Mouse (Mus musculus) heart, embryonic 11.5 days (tissue): ENCODE measurements around the gene Fbxl18. TPM values are rescaled to one million over a fixed set of nuclear protein-coding genes. Genes with fewer than 3 reads are reported as not detected.
A peak's percentile ranks its signal among the peaks of the same experiment; 100 is the strongest.

Experiments used
- ATAC-seq: fragments of 200-750 bp; cut with Nextera tagmentation; replicated peaks from 2 replicates; pipeline ENCODE4 v1.8.0; 2017; ENCODE audit warnings: moderate library complexity; ENCODE audit not compliant: insufficient number of reproducible peaks, low FRiP score, low TSS enrichment
- H3K27ac ChIP-seq: fragments of 300-500 bp; sonication (generic); 2 replicates; pipeline ENCODE4 v1.5.1; 2014; ENCODE audit warnings: mild to moderate bottlenecking, low read depth, low read length
- H3K27me3 ChIP-seq: fragments of 300-500 bp; sonication (generic); 2 replicates; pipeline ENCODE4 v1.6.1; 2014; ENCODE audit warnings: mild to moderate bottlenecking, low read length, mixed read lengths; ENCODE audit not compliant: control insufficient read depth, insufficient read depth
- H3K36me3 ChIP-seq: fragments of 300-500 bp; sonication (generic); 2 replicates; pipeline ENCODE4 v1.6.1; 2014; ENCODE audit warnings: mild to moderate bottlenecking, low read length, moderate library complexity, mixed read lengths; ENCODE audit not compliant: control insufficient read depth, insufficient read depth
- H3K4me1 ChIP-seq: fragments of 300-500 bp; sonication (generic); 2 replicates; pipeline ENCODE4 v1.6.1; 2014; ENCODE audit warnings: low read length; ENCODE audit not compliant: control insufficient read depth, insufficient read depth
- H3K4me2 ChIP-seq: fragments of 300-500 bp; sonication (generic); 2 replicates; pipeline ENCODE4 v1.6.1; 2014; ENCODE audit warnings: mild to moderate bottlenecking, moderate library complexity
- H3K4me3 ChIP-seq: fragments of 300-500 bp; sonication (generic); 2 replicates; pipeline ENCODE4 v1.5.1; 2014; ENCODE audit warnings: low read depth, low read length
- H3K9ac ChIP-seq: fragments of 300-500 bp; sonication (generic); 2 replicates; pipeline ENCODE4 v1.6.1; 2014; ENCODE audit warnings: mild to moderate bottlenecking, low read depth, low read length, moderate library complexity
- H3K9me3 ChIP-seq: fragments of 300-500 bp; sonication (generic); replicated peaks from 2 replicates; pipeline ENCODE4 v1.6.1; 2016; ENCODE audit warnings: low read length; ENCODE audit not compliant: control insufficient read depth
- WGBS: fragments of 180-500 bp; shearing (Covaris S2); extraction: QIAGEN DNeasy Blood & Tissue Kit; methylation state at CpG from one replicate; pipeline ENCODE4 v1.1.7; 2014; ENCODE audit not compliant: insufficient replicate concordance; 5-methylcytosine and 5-hydroxymethylcytosine counted together
- polyA plus RNA-seq: library from polyadenylated mRNA; unstranded; fragments of >200 nt; fragmentation: Nextera tagmentation; extraction: Ambion mirVana; gene quantifications from 2 replicates; pipeline ENCODE4 v1.2.1, GENCODE M21; 2014

Fbxl18 gene
- polyA plus RNA-seq, 1 experiment from 2014 or later = 8.0 TPM

DNA sequence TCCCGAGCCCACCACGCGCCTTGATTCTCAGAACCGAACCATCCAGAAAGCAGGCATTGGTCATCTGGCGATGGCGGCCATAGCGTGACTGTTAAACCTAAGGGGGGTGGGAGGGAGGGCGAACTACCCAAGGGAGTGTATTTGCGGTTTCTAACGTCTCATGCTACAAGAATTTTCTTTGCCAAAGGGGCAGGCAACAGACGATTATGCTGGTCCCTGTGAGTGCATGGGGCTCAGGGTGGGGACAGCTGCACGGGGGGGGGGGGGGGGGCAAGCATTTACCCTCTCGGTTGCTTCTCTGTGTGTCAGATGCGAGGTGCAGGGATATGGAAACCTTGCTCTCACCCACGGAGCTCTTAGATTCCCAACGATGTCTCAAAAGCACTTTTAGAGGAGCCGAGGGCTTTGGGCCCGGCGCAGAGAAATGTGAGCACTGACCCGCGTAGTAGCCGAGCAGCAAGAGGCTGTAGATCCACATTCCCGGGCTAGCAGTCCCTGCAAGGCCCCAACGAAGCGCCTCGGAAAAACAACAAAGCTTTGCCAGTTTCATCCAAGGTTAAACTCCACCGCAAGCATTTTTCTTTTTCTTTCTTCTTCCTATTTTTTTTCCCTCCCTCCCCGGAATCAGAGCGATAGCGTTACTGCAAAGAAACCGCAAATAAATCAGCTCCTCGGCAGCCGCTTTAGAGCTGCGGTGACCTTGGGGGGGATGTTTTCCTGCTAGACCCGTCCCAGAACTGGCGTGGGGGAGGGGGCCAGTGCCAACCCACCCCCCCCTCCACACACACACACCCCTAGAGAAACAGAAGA lies 72.7 kb downstream of the Fbxl18 start:
- H3K9me3 ChIP-seq = no peaks in the 10 kb centered on the region
- H3K4me3 ChIP-seq = peak overlapping the region; percentile 97
- H3K4me2 ChIP-seq = peak overlapping the region; percentile 80
- peak overlapping the region; percentile 100 for H3K9ac ChIP-seq
- peak overlapping the region; percentile 100 for H3K27ac ChIP-seq
- H3K4me1 ChIP-seq = peaks cover 17% of the 10 kb centered on the region
- no peak for ATAC-seq
- H3K36me3 ChIP-seq = no peaks in the 10 kb centered on the region
- WGBS = under 1% methylated on average over 35 of the region's 36 CpGs
- no peaks in the 10 kb centered on the region for H3K27me3 ChIP-seq

DNA sequence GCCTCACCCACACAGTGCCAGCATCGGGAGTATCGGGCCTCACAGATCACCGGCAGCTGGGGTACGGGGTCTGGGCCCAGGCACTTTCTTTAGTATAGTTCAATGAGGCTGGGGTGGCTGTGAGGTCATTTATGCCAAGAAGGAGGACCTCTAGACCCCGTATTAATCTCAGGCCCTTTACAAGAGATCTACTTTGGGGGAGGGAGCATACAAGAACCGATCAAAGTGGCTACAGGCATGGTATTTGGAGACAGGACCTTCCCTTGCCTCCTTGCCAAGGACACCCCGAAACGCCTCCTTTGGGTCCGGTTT lies 73.3 kb downstream of the Fbxl18 start:
- Histone ChIP-seq H3K36me3 (no peaks in the 10 kb centered on the region), H3K4me1 (peaks cover 17% of the 10 kb centered on the region), H3K4me3 (peak overlapping the region; percentile 97), H3K27me3 (no peaks in the 10 kb centered on the region), H3K27ac (peak overlapping the region; percentile 100), H3K9me3 (no peaks in the 10 kb centered on the region), H3K4me2 (peak overlapping the region; percentile 80), H3K9ac (peak overlapping the region; percentile 100)
- no peak for ATAC-seq
- 0% methylated on average over 9 of the region's 9 CpGs for WGBS

DNA sequence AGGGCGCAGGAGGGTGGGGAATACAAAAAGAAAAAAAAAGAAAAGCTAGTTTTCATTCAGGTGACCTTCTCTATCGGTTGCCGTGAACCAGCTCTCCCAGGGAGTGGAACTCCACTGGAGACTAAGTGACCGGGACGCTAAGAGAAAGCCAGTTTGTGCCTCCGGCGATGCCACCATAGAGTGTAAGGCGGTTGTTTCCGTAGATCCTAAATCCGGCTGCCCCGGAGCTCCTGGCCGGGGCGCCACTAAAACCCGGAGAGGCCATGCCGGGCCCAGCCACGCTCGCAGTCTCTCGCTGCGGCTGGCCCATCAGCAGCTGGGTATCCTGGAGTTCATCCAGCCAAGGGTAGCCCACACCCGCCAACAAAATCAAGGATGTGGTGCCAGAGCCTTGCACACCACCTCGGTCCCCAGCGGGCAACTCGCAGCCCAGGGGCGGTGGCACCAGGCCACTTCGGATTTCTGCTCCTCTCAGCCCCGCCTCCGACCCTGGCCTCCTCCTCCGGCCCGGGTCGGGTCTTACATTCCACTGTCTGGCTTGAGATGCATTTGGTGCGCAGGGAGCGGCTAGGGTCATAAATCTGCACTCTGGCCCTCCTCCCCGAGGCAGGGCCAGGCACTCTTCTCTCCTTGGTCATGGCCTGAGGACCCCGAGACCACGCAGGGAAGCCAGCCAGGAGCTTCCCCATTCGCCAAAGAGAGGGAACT lies 73.8 kb downstream of the Fbxl18 start:
- peak overlapping the region; percentile 80 for H3K4me2 ChIP-seq
- H3K36me3 ChIP-seq = no peaks in the 10 kb centered on the region
- peaks cover 17% of the 10 kb centered on the region for H3K4me1 ChIP-seq
- H3K9me3 ChIP-seq = no peaks in the 10 kb centered on the region
- peak overlapping the region; percentile 97 for H3K4me3 ChIP-seq
- under 1% methylated on average over 35 of the region's 36 CpGs for WGBS
- H3K27me3 ChIP-seq = no peaks in the 10 kb centered on the region
- peak overlapping the region; percentile 100 for H3K9ac ChIP-seq
- H3K27ac ChIP-seq = peak overlapping the region; percentile 100
- peak; percentile 41 for ATAC-seq

DNA sequence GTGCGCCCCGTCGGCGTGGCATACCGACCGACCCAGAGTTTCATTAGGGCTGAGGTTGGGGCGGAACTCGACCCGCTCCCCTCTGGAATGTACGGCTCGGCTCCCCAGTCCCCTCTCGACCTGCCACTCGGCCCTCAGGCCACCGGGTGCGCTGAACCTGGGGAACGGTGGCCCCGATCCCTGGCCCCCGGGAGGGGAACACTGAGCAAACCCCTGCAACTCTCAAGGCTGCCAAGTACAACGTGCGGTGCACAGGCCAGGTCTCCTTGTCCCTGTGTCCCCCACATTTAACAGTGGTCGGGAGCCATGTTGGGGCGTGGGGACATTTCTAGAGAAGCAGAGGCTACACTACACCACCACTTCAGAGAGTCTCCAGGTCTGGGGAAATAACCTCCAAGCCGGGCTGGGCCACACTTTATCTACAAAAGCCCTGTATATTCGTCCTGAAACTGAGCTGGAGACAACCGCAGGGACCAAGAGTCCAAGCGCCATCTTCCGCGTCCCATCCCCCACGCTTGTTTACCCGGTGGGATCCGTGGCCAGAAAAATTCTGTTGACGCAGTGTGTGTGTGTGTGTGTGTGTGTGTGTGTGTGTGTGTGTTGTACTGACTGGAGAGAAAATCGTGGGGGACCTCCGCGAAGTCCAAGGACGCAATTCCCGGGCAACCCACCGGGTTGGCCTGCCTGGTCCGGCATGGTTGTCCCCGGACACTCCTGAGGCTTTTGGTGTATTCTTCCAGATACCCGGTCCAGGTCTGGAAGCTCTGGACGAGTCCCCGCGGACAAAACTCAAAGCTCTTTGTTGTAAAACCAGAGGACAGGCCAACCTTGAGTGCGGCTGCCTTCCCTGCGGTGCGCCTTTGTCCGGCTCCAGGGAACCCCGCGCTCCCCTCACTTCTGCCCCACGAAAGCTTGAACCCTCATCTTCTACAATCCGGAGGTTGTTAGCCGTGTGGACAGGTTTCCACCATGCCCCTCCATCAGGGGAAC lies 74.7 kb downstream of the Fbxl18 start:
- ATAC-seq = no peak
- Histone ChIP-seq H3K9me3 (no peaks in the 10 kb centered on the region), H3K4me3 (peak overlapping the region; percentile 97), H3K27ac (peak overlapping the region; percentile 100), H3K9ac (peak overlapping the region; percentile 100), H3K27me3 (no peaks in the 10 kb centered on the region), H3K4me2 (peak overlapping the region; percentile 80), H3K36me3 (no peaks in the 10 kb centered on the region), H3K4me1 (peaks cover 16% of the 10 kb centered on the region)
- under 1% methylated on average over 53 of the region's 53 CpGs for WGBS

DNA sequence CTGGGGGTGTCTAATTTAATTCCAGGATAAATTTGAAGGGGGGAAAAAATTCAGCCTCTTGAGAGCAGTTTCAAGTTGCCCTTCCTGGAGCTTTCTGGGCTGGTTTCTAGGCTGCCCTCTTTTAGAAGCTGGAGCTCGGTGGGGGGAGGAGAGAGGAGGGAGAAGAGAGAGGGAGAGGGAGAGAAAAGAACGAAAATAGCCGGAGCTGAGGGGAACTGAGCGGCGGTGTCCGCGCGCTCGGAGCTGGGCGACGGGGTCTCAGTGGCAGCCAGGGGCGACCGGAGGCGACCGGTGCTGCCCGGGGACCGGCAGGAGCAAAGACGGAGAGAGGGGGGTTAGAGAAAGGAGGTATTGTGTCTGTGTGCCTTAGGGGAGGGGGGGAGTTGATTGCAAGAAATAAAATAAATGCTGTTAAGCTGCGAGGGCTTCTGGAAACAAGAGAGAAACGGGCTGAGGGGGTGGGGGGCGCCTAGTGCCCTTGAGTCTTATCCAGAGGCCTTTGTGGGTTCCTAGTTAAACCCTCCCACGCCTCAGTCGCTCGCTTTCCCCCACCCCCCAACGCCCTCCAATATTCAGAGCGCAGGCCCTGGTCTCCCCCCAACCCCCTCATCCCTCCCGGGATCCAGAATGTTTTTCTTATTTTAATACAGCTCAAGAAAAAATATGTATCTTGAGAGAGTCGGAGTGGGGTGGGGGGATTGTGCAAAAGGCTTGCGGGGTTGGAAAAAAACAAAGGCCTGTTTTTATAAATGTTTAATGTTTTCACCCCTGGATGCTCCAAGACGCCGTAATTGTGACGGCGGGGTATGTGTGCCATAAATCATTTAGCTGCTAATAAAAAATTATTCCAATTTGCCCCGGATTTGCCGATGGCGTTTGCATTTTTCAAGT lies 75.6 kb downstream of the Fbxl18 start:
- H3K9me3 ChIP-seq = no peaks in the 10 kb centered on the region
- peak overlapping the region; percentile 97 for H3K4me3 ChIP-seq
- no peaks in the 10 kb centered on the region for H3K36me3 ChIP-seq
- peak overlapping the region; percentile 100 for H3K9ac ChIP-seq
- ATAC-seq = no peak
- under 1% methylated on average over 34 of the region's 36 CpGs for WGBS
- H3K27ac ChIP-seq = peak overlapping the region; percentile 100
- peaks cover 9% of the 10 kb centered on the region for H3K4me1 ChIP-seq
- H3K27me3 ChIP-seq = no peaks in the 10 kb centered on the region
- H3K4me2 ChIP-seq = peak overlapping the region; percentile 80

DNA sequence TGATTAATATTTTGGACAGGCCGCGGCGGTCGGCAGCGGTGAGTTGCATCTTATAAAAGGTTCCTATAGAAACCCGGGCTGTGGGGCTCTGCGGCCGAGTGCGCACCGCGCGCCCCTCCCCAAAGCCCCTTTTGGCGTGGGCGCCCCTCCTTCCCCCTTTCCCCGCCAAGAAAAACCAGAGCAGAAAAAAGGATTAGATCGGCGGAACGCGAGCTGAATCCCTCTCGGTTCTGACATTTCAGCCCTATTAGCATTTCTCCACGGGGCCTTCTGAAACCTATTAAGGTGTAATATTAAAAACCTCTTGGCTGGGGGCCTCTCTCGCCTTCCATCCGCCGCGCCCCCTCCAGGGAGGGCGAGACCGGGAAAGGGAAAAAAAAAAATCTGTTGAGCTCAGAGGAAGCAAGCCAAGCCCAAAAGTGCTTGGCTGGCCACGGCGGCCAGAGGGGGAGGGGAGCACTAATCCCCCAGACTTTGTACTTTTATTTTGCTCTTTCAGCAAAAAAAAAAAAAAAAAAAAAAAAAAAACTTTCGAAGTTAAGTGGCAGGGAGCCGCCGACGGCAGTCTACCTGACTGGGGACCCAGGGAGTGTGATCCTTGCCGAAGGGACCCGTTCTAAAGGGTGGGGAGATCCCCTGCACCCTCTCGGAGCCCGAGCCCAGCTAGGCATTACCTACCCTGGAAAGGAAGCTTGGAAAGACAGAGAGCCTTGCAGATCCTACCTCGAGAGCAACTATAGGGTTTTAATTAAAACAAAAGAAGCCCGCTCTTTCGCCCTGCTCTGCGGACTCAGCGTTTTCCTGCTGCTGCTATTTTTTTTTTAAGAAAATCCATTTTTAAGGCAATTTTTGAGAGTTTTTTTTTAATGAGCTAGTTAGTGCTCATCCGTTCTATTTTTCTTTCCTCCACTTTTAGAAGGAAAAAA lies 76.5 kb downstream of the Fbxl18 start:
- Histone ChIP-seq H3K4me2 (peak overlapping the region; percentile 80), H3K4me1 (peaks cover 4% of the 10 kb centered on the region; the same call in 1 of the 2 replicates), H3K27ac (peak overlapping the region; percentile 100), H3K9ac (peak overlapping the region; percentile 100), H3K9me3 (no peaks in the 10 kb centered on the region), H3K36me3 (peaks cover 3% of the 10 kb centered on the region; the same call in 1 of the 2 replicates), H3K27me3 (no peaks in the 10 kb centered on the region), H3K4me3 (peak overlapping the region; percentile 97)
- under 1% methylated on average over 43 of the region's 43 CpGs for WGBS
- no peak for ATAC-seq
